Mouse (Mus musculus) hindbrain, embryonic 16.5 days (tissue): Measurements from ENCODE around the gene Slfn8. TPM values are rescaled to one million over a fixed set of nuclear protein-coding genes. Genes with fewer than 3 reads are reported as not detected.
"Not testable (repeated sequence)": the region's sequence is repeated elsewhere in the genome, so short reads cannot be mapped to it uniquely, and the experiment has no call there.

Experiments
- ATAC-seq: fragments of 200-750 bp; cut with Nextera tagmentation; 2 replicates; pipeline ENCODE4 v1.8.0; 2017; ENCODE audit warnings: moderate TSS enrichment, moderate library complexity
- H3K27ac ChIP-seq: fragments of 300-500 bp; sonication (generic); 2 replicates; pipeline ENCODE4 v1.5.1; 2014; ENCODE audit warnings: low read depth, mild to moderate bottlenecking, control low read depth, low read length, moderate library complexity
- H3K27me3 ChIP-seq: fragments of 300-500 bp; sonication (generic); replicated peaks from 2 replicates; pipeline ENCODE4 v1.6.1; 2014; ENCODE audit warnings: low read length; ENCODE audit not compliant: control insufficient read depth, insufficient read depth
- H3K36me3 ChIP-seq: fragments of 300-500 bp; sonication (generic); 2 replicates; pipeline ENCODE4 v1.6.1; 2014; ENCODE audit warnings: mild to moderate bottlenecking, low read length, moderate library complexity, mixed read lengths; ENCODE audit not compliant: control insufficient read depth, insufficient read depth
- H3K4me1 ChIP-seq: fragments of 300-500 bp; sonication (generic); 2 replicates; pipeline ENCODE4 v1.6.1; 2014; ENCODE audit warnings: low read depth, low read length; ENCODE audit not compliant: control insufficient read depth, insufficient read depth
- H3K4me2 ChIP-seq: fragments of 300-500 bp; sonication (generic); 2 replicates; pipeline ENCODE4 v1.6.1; 2014; ENCODE audit warnings: mild to moderate bottlenecking, low read length, control low read depth, moderate library complexity
- H3K4me3 ChIP-seq: fragments of 300-500 bp; sonication (generic); 2 replicates; pipeline ENCODE4 v1.5.1; 2014; ENCODE audit warnings: mild to moderate bottlenecking, low read length, control low read depth, moderate library complexity
- H3K9ac ChIP-seq: fragments of 300-500 bp; sonication (generic); 2 replicates; pipeline ENCODE4 v1.6.1; 2014; ENCODE audit warnings: low read depth, mild to moderate bottlenecking, control low read depth, low read length, moderate library complexity
- H3K9me3 ChIP-seq: fragments of 300-500 bp; sonication (generic); 2 replicates; pipeline ENCODE4 v1.6.1; 2014; ENCODE audit warnings: mild to moderate bottlenecking, low read length, moderate library complexity; ENCODE audit not compliant: control insufficient read depth
- WGBS: fragments of 180-500 bp; shearing (Covaris S2); extraction: QIAGEN DNeasy Blood & Tissue Kit; methylation state at CpG from one replicate; pipeline ENCODE4 v1.1.7; 2014; 5-methylcytosine and 5-hydroxymethylcytosine counted together
- polyA plus RNA-seq: library from polyadenylated mRNA; unstranded; fragments of >200 nt; fragmentation: Nextera tagmentation; extraction: Ambion mirVana; gene quantifications from 2 replicates; pipeline ENCODE4 v1.2.1, GENCODE M21; 2015

The Slfn8 gene
- polyA plus RNA-seq, 1 experiment from 2014 or later, result 0.14 TPM

- Histone ChIP-seq H3K9me3 (no peaks in the 10 kb centered on the region), H3K4me1 (no peaks in the 10 kb centered on the region), H3K36me3 (no peaks in the 10 kb centered on the region), H3K4me2 (no peak overlapping the region), H3K9ac (no peak overlapping the region), H3K4me3 (no peak overlapping the region), H3K27me3 (no peaks in the 10 kb centered on the region), H3K27ac (no peak overlapping the region)
- no peak for ATAC-seq
- WGBS, result 80% methylated on average over 5 of the region's 5 CpGs
Observed at GRCm38 (mm10) chr11:83060412-83061020, 39.9 kb upstream of the Slfn8 start.

- H3K36me3 ChIP-seq, result no peaks in the 10 kb centered on the region
- H3K9ac ChIP-seq, result no peak overlapping the region
- no peaks in the 10 kb centered on the region for H3K9me3 ChIP-seq
- H3K4me1 ChIP-seq, result no peaks in the 10 kb centered on the region
- no peak overlapping the region for H3K27ac ChIP-seq
- no peak for ATAC-seq
- no peak overlapping the region for H3K4me2 ChIP-seq
- H3K27me3 ChIP-seq, result no peaks in the 10 kb centered on the region
- no peak overlapping the region for H3K4me3 ChIP-seq
- WGBS, result 6% methylated on average over 5 of the region's 5 CpGs
Observed at GRCm38 (mm10) chr11:83057863-83058262, 37.3 kb upstream of the Slfn8 start.

GRCm38 (mm10) chr11:83045642-83046041 lies 25.0 kb upstream of the Slfn8 start:
- no peaks in the 10 kb centered on the region for H3K9me3 ChIP-seq
- 90% methylated on average over 3 of the region's 3 CpGs for WGBS
- ATAC-seq, result no peak

GRCm38 (mm10) chr11:83043891-83044290 lies 23.3 kb upstream of the Slfn8 start:
- Histone ChIP-seq H3K36me3 (no peaks in the 10 kb centered on the region), H3K4me1 (no peaks in the 10 kb centered on the region), H3K27ac (no peak overlapping the region), H3K27me3 (0 out of 2 replicates have a peak, but pooled peaks cover 2% of the 10 kb centered on the region), H3K9me3 (no peaks in the 10 kb centered on the region), H3K4me2 (no peak overlapping the region), H3K9ac (no peak overlapping the region), H3K4me3 (no peak overlapping the region)
- WGBS, result 87% methylated on average over 4 of the region's 4 CpGs
- no peak for ATAC-seq

More at GRCm38 (mm10) chr11:83045642-83046041, 25.0 kb upstream of the Slfn8 start:
- no peaks in the 10 kb centered on the region for H3K27me3 ChIP-seq
- no peak overlapping the region for H3K27ac ChIP-seq
- H3K4me1 ChIP-seq, result no peaks in the 10 kb centered on the region
- H3K4me2 ChIP-seq, result no peak overlapping the region
- no peak overlapping the region for H3K4me3 ChIP-seq
- H3K9ac ChIP-seq, result no peak overlapping the region
- no peaks in the 10 kb centered on the region for H3K36me3 ChIP-seq

GRCm38 (mm10) chr11:83041000-83041399 lies 20.4 kb upstream of the Slfn8 start:
- Histone ChIP-seq H3K36me3 (no peaks in the 10 kb centered on the region), H3K4me1 (no peaks in the 10 kb centered on the region), H3K9me3 (no peaks in the 10 kb centered on the region), H3K4me2 (no peak overlapping the region), H3K9ac (no peak overlapping the region), H3K4me3 (no peak overlapping the region), H3K27me3 (0 out of 2 replicates have a peak, but pooled peaks cover 2% of the 10 kb centered on the region), H3K27ac (no peak overlapping the region)
- no peak for ATAC-seq

- no peak overlapping the region for H3K4me3 ChIP-seq
- ATAC-seq, result no peak
- no peaks in the 10 kb centered on the region for H3K4me1 ChIP-seq
- no peaks in the 10 kb centered on the region for H3K9me3 ChIP-seq
- no peak overlapping the region for H3K9ac ChIP-seq
- no peak overlapping the region for H3K27ac ChIP-seq
- no peak overlapping the region for H3K4me2 ChIP-seq
- 0 out of 2 replicates have a peak, but pooled peaks cover 2% of the 10 kb centered on the region for H3K27me3 ChIP-seq
- H3K36me3 ChIP-seq, result no peaks in the 10 kb centered on the region
- 34% methylated on average over 1 of the region's 1 CpGs for WGBS
Observed at GRCm38 (mm10) chr11:83040325-83040724, 19.7 kb upstream of the Slfn8 start.

- 11% methylated on average over 19 of the region's 19 CpGs for WGBS
- Histone ChIP-seq H3K9ac (no peak overlapping the region), H3K4me3 (no peak overlapping the region), H3K4me2 (peak overlapping the region; percentile 35), H3K4me1 (no peaks in the 10 kb centered on the region), H3K27me3 (0 out of 2 replicates have a peak, but pooled peaks cover 2% of the 10 kb centered on the region), H3K9me3 (no peaks in the 10 kb centered on the region), H3K27ac (no peak overlapping the region), H3K36me3 (no peaks in the 10 kb centered on the region)
- ATAC-seq, result no peak
Observed at GRCm38 (mm10) chr11:83039796-83040195, 19.2 kb upstream of the Slfn8 start.

GRCm38 (mm10) chr11:83039156-83039555 lies 18.5 kb upstream of the Slfn8 start:
- no peaks in the 10 kb centered on the region for H3K9me3 ChIP-seq
- 0 out of 2 replicates have a peak, but pooled peaks cover 2% of the 10 kb centered on the region for H3K27me3 ChIP-seq
- no peak overlapping the region for H3K4me3 ChIP-seq
- H3K9ac ChIP-seq, result no peak overlapping the region
- no peaks in the 10 kb centered on the region for H3K4me1 ChIP-seq
- H3K36me3 ChIP-seq, result no peaks in the 10 kb centered on the region
- no peak overlapping the region for H3K27ac ChIP-seq
- no peak for ATAC-seq
- no peak overlapping the region for H3K4me2 ChIP-seq
- WGBS, result no CpG with 5 or more reads among the region's 1 CpGs

- H3K4me1 ChIP-seq, H3K36me3 ChIP-seq, H3K4me3 ChIP-seq, H3K9ac ChIP-seq, H3K4me2 ChIP-seq, H3K27ac ChIP-seq, ATAC-seq, H3K27me3 ChIP-seq, H3K9me3 ChIP-seq: not testable (repeated sequence)
- WGBS, result 91% methylated on average over 3 of the region's 3 CpGs
Observed at GRCm38 (mm10) chr11:83038686-83039085, 18.1 kb upstream of the Slfn8 start.
